Mouse (Mus musculus): ENCODE measurements around the gene Nipal3. TPM values are rescaled to one million over a fixed set of nuclear protein-coding genes. Genes with fewer than 3 reads are reported as not detected.

The Nipal3 gene
- polyA plus RNA-seq, 1 experiment from 2014 or later: 2.7 TPM

- Histone ChIP-seq H3K4me3 (ENCODE audit: low read length) (peak within 1 kb of the TSS; percentile 85), H3K27me3 (ENCODE audit: control insufficient read depth, insufficient read depth, low read length) (no peaks in the 10 kb centered on the region), H3K9me3 (ENCODE audit: control insufficient read depth, low read length) (no peaks in the 10 kb centered on the region), H3K4me2 (replicated peaks; ENCODE audit: low read depth, low read length) (peak within 1 kb of the TSS; percentile 94), H3K4me1 (ENCODE audit: control insufficient read depth, insufficient read depth, low read length) (peaks cover 4% of the 10 kb centered on the region; the same call in 1 of the 2 replicates), H3K9ac (ENCODE audit: low read depth, low read length) (peak within 1 kb of the TSS; percentile 82), H3K27ac (ENCODE audit: low read depth, low read length) (0 out of 2 replicates have a peak within 1 kb of the TSS, but pooled peaks have one; percentile 42), H3K36me3 (ENCODE audit: control insufficient read depth, insufficient read depth, low read length) (no peaks in the 10 kb centered on the region)
- WGBS: under 1% methylated on average over 64 of the region's 79 CpGs
- peak; percentile 86 for ATAC-seq (ENCODE audit: low FRiP score, low TSS enrichment)
Observed at GRCm38 (mm10) chr4:135433443-135434394, 61.1 kb downstream of the Nipal3 start, which contains the start of gene Rcan3. Gene Rcan3 (minus strand): TSS chr4:135433853.

- Histone ChIP-seq H3K27ac (ENCODE audit: low read depth, low read length) (no peak overlapping the region), H3K4me2 (replicated peaks; ENCODE audit: low read depth, low read length) (peak overlapping the region; percentile 94), H3K36me3 (ENCODE audit: control insufficient read depth, insufficient read depth, low read length) (no peaks in the 10 kb centered on the region), H3K4me3 (ENCODE audit: low read length) (peak overlapping the region; percentile 85), H3K27me3 (ENCODE audit: control insufficient read depth, insufficient read depth, low read length) (no peaks in the 10 kb centered on the region), H3K9ac (ENCODE audit: low read depth, low read length) (peak overlapping the region; percentile 82), H3K9me3 (ENCODE audit: control insufficient read depth, low read length) (no peaks in the 10 kb centered on the region), H3K4me1 (ENCODE audit: control insufficient read depth, insufficient read depth, low read length) (peaks cover 4% of the 10 kb centered on the region; the same call in 1 of the 2 replicates)
- ATAC-seq (ENCODE audit: low FRiP score, low TSS enrichment): no peak
- 12% methylated on average over 10 of the region's 10 CpGs for WGBS
Observed at GRCm38 (mm10) chr4:135433086-135433442, 61.8 kb downstream of the Nipal3 start.

GRCm38 (mm10) chr4:135429990-135430760 is 64.7 kb downstream of the Nipal3 start:
- no peaks in the 10 kb centered on the region for H3K9me3 ChIP-seq (ENCODE audit: control insufficient read depth, low read length)
- H3K27me3 ChIP-seq (ENCODE audit: control insufficient read depth, insufficient read depth, low read length): no peaks in the 10 kb centered on the region
- no peak for ATAC-seq (ENCODE audit: low FRiP score, low TSS enrichment)
- no peak overlapping the region for H3K4me3 ChIP-seq (ENCODE audit: low read length)
- H3K36me3 ChIP-seq (ENCODE audit: control insufficient read depth, insufficient read depth, low read length): no peaks in the 10 kb centered on the region
- 80% methylated on average over 8 of the region's 8 CpGs for WGBS
- H3K27ac ChIP-seq (ENCODE audit: low read depth, low read length): no peak overlapping the region
- peaks cover 4% of the 10 kb centered on the region; the same call in 1 of the 2 replicates for H3K4me1 ChIP-seq (ENCODE audit: control insufficient read depth, insufficient read depth, low read length)
- no peak overlapping the region for H3K4me2 ChIP-seq (replicated peaks; ENCODE audit: low read depth, low read length)
- H3K9ac ChIP-seq (ENCODE audit: low read depth, low read length): no peak overlapping the region

GRCm38 (mm10) chr4:135429383-135429782 is 65.5 kb downstream of the Nipal3 start:
- WGBS: 71% methylated on average over 4 of the region's 4 CpGs
- H3K4me1 ChIP-seq (ENCODE audit: control insufficient read depth, insufficient read depth, low read length): peaks cover 4% of the 10 kb centered on the region; the same call in 1 of the 2 replicates
- ATAC-seq (ENCODE audit: low FRiP score, low TSS enrichment): no peak
- H3K36me3 ChIP-seq (ENCODE audit: control insufficient read depth, insufficient read depth, low read length): peaks cover 3% of the 10 kb centered on the region; the same call in 1 of the 2 replicates
- H3K4me3 ChIP-seq (ENCODE audit: low read length): no peak overlapping the region
- H3K27ac ChIP-seq (ENCODE audit: low read depth, low read length): no peak overlapping the region
- H3K9ac ChIP-seq (ENCODE audit: low read depth, low read length): no peak overlapping the region
- H3K4me2 ChIP-seq (replicated peaks; ENCODE audit: low read depth, low read length): no peak overlapping the region
- H3K9me3 ChIP-seq (ENCODE audit: control insufficient read depth, low read length): no peaks in the 10 kb centered on the region
- H3K27me3 ChIP-seq (ENCODE audit: control insufficient read depth, insufficient read depth, low read length): no peaks in the 10 kb centered on the region

- Histone ChIP-seq H3K27ac (ENCODE audit: low read depth, low read length) (no peak overlapping the region), H3K4me1 (ENCODE audit: control insufficient read depth, insufficient read depth, low read length) (no peaks in the 10 kb centered on the region), H3K9me3 (ENCODE audit: control insufficient read depth, low read length) (no peaks in the 10 kb centered on the region), H3K4me2 (replicated peaks; ENCODE audit: low read depth, low read length) (no peak overlapping the region), H3K9ac (ENCODE audit: low read depth, low read length) (no peak overlapping the region), H3K27me3 (ENCODE audit: control insufficient read depth, insufficient read depth, low read length) (no peaks in the 10 kb centered on the region), H3K4me3 (ENCODE audit: low read length) (no peak overlapping the region), H3K36me3 (ENCODE audit: control insufficient read depth, insufficient read depth, low read length) (peaks cover 6% of the 10 kb centered on the region)
- 92% methylated on average over 7 of the region's 7 CpGs for WGBS
- no peak for ATAC-seq (ENCODE audit: low FRiP score, low TSS enrichment)
Observed at GRCm38 (mm10) chr4:135426587-135426986, 68.3 kb downstream of the Nipal3 start.

- Histone ChIP-seq H3K36me3 (ENCODE audit: control insufficient read depth, insufficient read depth, low read length) (peaks cover 6% of the 10 kb centered on the region), H3K9me3 (ENCODE audit: control insufficient read depth, low read length) (no peaks in the 10 kb centered on the region), H3K9ac (ENCODE audit: low read depth, low read length) (no peak overlapping the region), H3K4me1 (ENCODE audit: control insufficient read depth, insufficient read depth, low read length) (no peaks in the 10 kb centered on the region), H3K4me2 (replicated peaks; ENCODE audit: low read depth, low read length) (no peak overlapping the region), H3K27ac (ENCODE audit: low read depth, low read length) (no peak overlapping the region), H3K4me3 (ENCODE audit: low read length) (no peak overlapping the region), H3K27me3 (ENCODE audit: control insufficient read depth, insufficient read depth, low read length) (no peaks in the 10 kb centered on the region)
- no peak for ATAC-seq (ENCODE audit: low FRiP score, low TSS enrichment)
- WGBS: 77% methylated on average over 9 of the region's 9 CpGs
Observed at GRCm38 (mm10) chr4:135425625-135426024, 69.2 kb downstream of the Nipal3 start.

GRCm38 (mm10) chr4:135420961-135421360 is 73.9 kb downstream of the Nipal3 start:
- Histone ChIP-seq H3K4me3 (ENCODE audit: low read length) (no peak overlapping the region), H3K9ac (ENCODE audit: low read depth, low read length) (no peak overlapping the region), H3K4me1 (ENCODE audit: control insufficient read depth, insufficient read depth, low read length) (no peaks in the 10 kb centered on the region), H3K27me3 (ENCODE audit: control insufficient read depth, insufficient read depth, low read length) (no peaks in the 10 kb centered on the region), H3K27ac (ENCODE audit: low read depth, low read length) (no peak overlapping the region), H3K9me3 (ENCODE audit: control insufficient read depth, low read length) (no peaks in the 10 kb centered on the region), H3K4me2 (replicated peaks; ENCODE audit: low read depth, low read length) (no peak overlapping the region), H3K36me3 (ENCODE audit: control insufficient read depth, insufficient read depth, low read length) (peaks cover 17% of the 10 kb centered on the region)
- no peak for ATAC-seq (ENCODE audit: low FRiP score, low TSS enrichment)
- 92% methylated on average over 13 of the region's 13 CpGs for WGBS

- no peak for ATAC-seq (ENCODE audit: low FRiP score, low TSS enrichment)
- 79% methylated on average over 11 of the region's 11 CpGs for WGBS
- no peaks in the 10 kb centered on the region for H3K9me3 ChIP-seq (ENCODE audit: control insufficient read depth, low read length)
- no peaks in the 10 kb centered on the region for H3K27me3 ChIP-seq (ENCODE audit: control insufficient read depth, insufficient read depth, low read length)
- peaks cover 17% of the 10 kb centered on the region for H3K36me3 ChIP-seq (ENCODE audit: control insufficient read depth, insufficient read depth, low read length)
- no peak overlapping the region for H3K9ac ChIP-seq (ENCODE audit: low read depth, low read length)
- H3K27ac ChIP-seq (ENCODE audit: low read depth, low read length): no peak overlapping the region
- no peak overlapping the region for H3K4me2 ChIP-seq (replicated peaks; ENCODE audit: low read depth, low read length)
- no peaks in the 10 kb centered on the region for H3K4me1 ChIP-seq (ENCODE audit: control insufficient read depth, insufficient read depth, low read length)
- no peak overlapping the region for H3K4me3 ChIP-seq (ENCODE audit: low read length)
Observed at GRCm38 (mm10) chr4:135420416-135420815, 74.4 kb downstream of the Nipal3 start.

Data from kidney, embryonic 14.5 days (tissue).